Mouse (Mus musculus) adipocyte (in vitro differentiated cells): ENCODE measurements around the gene Adamtsl5.

Experiments used
- DNase-seq: peaks from one replicate; pipeline ENCODE4 v3.0.0-alpha.2; 2016; ENCODE audit warnings: low spot score

Gene Adamtsl5

GRCm38 (mm10) chr10:80317011-80317410 is 31.2 kb downstream of the Adamtsl5 start:
- DNase-seq: no peak

GRCm38 (mm10) chr10:80316359-80316781 is 31.8 kb downstream of the Adamtsl5 start:
- no peak for DNase-seq

- no peak for DNase-seq
Measured at GRCm38 (mm10) chr10:80315315-80315714, 32.9 kb downstream of the Adamtsl5 start.

GRCm38 (mm10) chr10:80314494-80315001 is 33.7 kb downstream of the Adamtsl5 start:
- DNase-seq: no peak

GRCm38 (mm10) chr10:80313627-80314201 is 34.5 kb downstream of the Adamtsl5 start:
- no peak for DNase-seq

- DNase-seq: no peak
Measured at GRCm38 (mm10) chr10:80312586-80313504, 35.4 kb downstream of the Adamtsl5 start.

GRCm38 (mm10) chr10:80311560-80311959 is 36.7 kb downstream of the Adamtsl5 start:
- no peak for DNase-seq

GRCm38 (mm10) chr10:80304862-80305261 is 43.4 kb downstream of the Adamtsl5 start:
- DNase-seq: no peak

- DNase-seq: no peak
Measured at GRCm38 (mm10) chr10:80304458-80304857, 43.8 kb downstream of the Adamtsl5 start.

GRCm38 (mm10) chr10:80302471-80302881 is 45.7 kb downstream of the Adamtsl5 start:
- DNase-seq: peak; percentile 94

- DNase-seq: no peak
Measured at GRCm38 (mm10) chr10:80302082-80302355, 46.2 kb downstream of the Adamtsl5 start.

GRCm38 (mm10) chr10:80301256-80302081 is 46.7 kb downstream of the Adamtsl5 start:
- DNase-seq: no peak

GRCm38 (mm10) chr10:80300672-80301181 is 47.5 kb downstream of the Adamtsl5 start:
- DNase-seq: no peak

- DNase-seq: no peak
Measured at GRCm38 (mm10) chr10:80299824-80300223, 48.4 kb downstream of the Adamtsl5 start.

GRCm38 (mm10) chr10:80299301-80299700 is 48.9 kb downstream of the Adamtsl5 start:
- no peak for DNase-seq

GRCm38 (mm10) chr10:80298571-80299281 is 49.5 kb downstream of the Adamtsl5 start:
- DNase-seq: no peak

- no peak for DNase-seq
Measured at GRCm38 (mm10) chr10:80297526-80298133, 50.6 kb downstream of the Adamtsl5 start.

GRCm38 (mm10) chr10:80296824-80297223 is 51.4 kb downstream of the Adamtsl5 start:
- no peak for DNase-seq

- DNase-seq: peak; percentile 45
Measured at GRCm38 (mm10) chr10:80295618-80296425, 52.4 kb downstream of the Adamtsl5 start, which contains the start of gene Apc2. TSS of gene Apc2 (plus strand) at chr10:80295977.

GRCm38 (mm10) chr10:80294788-80295303 is 53.4 kb downstream of the Adamtsl5 start:
- DNase-seq: no peak
